Mouse (Mus musculus) left cerebral cortex, adult 8-10 months (tissue): ENCODE results near the gene Dytn. TPM values are rescaled to one million over a fixed set of nuclear protein-coding genes. Genes with fewer than 3 reads are reported as not detected.
"Not testable (repeated sequence)": the region's sequence is repeated elsewhere in the genome, so short reads cannot be mapped to it uniquely, and the experiment has no call there.

Experiments used
- DNase-seq, 2 experiments: peaks; one replicate each; pipeline ENCODE4 v3.0.0; 2022; ENCODE audit warnings: low spot score in 2 of 2
- total RNA-seq, 4 experiments: library from RNA; stranded (reverse); gene quantifications; 2 replicates each; pipeline ENCODE4 v1.2.4; 2022

The Dytn gene
- under 1 TPM in 2 of 4 experiments, not detected in 2; 0.13 to 0.22 TPM for total RNA-seq

DNA sequence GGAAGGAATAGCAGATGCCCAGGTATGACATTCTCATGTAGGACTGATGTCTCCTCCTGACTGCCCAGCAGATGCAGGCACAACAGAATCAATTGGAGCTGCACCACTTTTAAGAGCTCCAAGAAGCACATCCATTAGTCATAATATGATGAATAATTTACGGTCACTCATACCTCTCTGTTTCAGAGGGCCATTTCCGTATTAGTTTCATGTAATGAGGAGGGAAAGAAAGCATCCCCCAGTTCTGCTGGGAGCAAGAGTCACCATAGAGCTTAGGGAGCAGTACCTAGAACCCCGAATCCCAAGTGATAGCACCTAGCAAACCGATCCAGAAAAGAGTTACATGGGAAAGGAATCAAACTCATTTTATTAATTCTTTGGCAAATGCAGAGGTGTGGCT is at the start of gene Dytn:
Gene Dytn (minus strand): TSS at position 101 of the 400 bp plus-strand sequence.
- no peak for DNase-seq

DNA sequence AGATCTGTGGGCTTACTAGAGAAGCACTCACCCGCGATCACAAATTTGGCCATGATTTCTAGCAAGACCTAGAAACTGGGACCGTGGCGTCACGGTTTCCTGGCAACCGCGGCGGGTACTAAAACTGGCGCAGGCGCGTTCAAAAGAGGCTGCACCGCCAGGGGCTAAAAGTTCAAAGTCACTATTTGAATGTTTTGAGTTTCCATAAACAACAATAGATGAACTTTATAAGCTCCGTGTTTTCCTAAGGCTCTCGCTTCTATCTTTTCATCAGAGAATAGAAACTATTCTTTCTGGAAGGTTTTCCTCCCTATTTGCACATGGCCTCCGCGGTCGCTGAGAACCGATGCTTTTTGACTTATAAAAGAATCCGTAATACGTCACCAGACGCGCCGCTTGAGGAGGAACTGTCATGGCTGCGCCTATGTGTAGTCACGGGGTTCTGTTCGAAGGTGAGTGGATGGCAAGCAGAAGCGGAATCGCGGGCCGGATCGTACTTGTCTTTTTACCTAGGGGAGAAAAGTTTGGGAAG is 43.6 kb upstream of the Dytn start, which contains the start of the genes Mdh1b and Fastkd2:
Gene Mdh1b (minus strand): TSS at position 79 of the 532 bp plus-strand sequence.
Gene Fastkd2 (plus strand): TSS at position 375 of the 532 bp plus-strand sequence.
- peak; percentile 87 to 90 for DNase-seq

DNA sequence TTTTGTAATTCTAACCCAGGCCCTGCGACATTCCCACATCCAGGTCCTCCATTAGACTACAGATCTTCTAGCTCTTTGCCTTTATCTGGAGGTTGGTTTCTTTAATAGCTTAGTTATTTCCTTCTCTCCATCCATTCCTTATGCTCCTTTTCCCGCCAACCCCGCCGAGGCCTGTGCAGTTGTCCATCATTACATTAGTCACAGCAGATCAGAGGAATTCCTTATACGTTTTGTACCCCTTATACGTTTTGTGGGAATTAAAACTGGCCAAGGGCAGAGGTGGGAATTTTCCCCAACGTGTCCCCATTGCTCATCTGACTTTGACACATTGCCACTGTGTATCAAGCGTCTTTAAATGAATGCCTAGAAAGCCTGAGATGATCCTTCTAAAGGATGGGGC is 43.1 kb upstream of the Dytn start:
- peak in 1 of 2 experiments; percentile 9 for DNase-seq

DNA sequence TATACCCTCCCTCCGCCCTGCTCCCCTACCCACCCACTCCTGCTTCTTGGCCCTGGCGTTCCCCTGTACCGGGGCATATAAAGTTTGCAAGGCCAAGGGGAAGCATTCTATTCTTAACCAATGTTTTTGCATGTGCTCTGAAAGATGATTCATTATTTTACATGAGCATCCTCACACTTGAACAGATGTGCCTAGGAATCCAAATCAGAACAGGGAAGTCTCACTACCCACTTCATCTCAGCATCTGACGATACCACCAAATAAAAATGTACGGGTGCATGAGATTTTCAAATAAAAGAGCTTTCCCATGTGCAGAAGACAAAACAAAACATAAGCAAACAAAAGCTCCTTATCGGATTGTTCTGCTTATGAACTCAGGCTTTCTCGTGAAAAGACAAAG is 33.4 kb upstream of the Dytn start:
- peak in 1 of 2 experiments; percentile 15 for DNase-seq

DNA sequence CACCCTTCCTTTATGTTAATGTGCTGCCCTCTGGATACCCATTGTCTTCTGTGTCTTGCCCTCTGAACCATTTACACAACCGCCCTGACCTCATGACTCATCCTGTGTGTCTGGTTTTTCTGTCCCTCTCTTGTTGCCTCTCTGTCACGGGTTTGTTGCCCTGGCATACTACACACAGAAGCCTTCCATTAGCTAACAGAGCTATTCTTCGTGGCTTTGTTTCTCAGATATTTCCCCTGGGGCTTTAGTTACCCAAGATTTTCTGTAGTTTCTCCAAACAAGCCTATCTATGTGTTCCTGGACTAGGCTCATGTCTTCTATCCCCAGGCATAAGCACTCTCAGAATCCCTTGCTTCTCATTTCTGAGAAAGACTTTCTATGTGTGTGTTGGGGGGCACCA is 22.1 kb upstream of the Dytn start:
- DNase-seq = no peak

DNA sequence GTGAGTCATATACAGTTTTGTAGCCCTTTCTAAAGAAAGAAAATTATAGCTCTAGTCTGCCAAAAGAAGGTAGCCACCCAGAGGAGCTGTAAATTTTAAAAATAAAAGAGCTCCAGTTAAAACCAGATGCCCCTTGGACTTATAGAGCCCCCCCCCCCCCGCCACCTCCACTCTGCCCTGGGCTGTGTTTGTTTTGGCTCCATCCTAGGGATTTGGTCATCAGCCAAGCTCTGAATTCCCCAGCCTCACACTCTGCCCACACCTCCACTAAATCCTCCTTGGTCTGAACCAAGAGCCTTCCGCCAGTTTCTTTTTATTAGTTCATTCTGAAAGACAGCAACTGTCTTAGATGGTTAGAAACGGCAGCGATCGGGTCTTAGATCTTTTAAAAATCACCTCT is 19.0 kb upstream of the Dytn start:
- DNase-seq = no peak

DNA sequence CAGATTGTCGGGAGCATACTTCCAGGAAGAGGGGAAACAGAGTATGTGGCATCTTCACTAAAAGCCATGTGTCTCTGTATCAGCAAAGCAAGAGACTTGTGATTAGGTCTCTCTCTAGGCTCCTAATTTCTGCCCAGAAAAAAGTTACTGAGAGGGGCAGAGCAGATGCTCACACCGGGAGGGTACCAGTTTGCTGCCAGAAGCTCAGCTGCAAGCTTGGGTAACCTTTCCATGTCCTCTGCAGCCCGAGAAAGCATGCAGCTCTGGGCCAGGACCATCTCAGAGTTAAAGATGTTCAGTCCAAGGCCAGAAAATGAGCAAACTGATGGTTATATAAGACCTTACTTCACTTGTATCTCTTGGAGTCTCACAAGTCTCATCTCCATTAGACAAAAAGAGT is 10.1 kb upstream of the Dytn start:
- DNase-seq = no peak

DNA sequence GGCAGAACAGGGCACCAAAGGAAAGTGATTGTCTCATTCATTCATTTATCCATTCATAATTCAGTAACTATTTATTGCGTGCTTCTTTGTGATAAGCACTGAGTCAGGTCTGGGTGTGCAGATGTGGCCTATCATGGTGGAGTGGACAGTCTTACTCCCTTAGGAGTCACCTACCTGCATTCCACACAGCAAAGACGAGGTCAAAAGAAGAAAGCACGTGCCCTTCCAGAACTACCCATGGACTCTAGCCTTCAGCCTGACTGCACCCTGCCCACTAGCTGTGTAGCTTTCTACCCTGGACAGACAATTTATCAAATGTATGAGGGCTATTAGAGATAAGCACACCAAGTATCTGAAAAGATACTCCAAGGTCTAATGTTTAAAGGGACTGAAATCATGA is 10.8 kb downstream of the Dytn start:
- DNase-seq = no peak

DNA sequence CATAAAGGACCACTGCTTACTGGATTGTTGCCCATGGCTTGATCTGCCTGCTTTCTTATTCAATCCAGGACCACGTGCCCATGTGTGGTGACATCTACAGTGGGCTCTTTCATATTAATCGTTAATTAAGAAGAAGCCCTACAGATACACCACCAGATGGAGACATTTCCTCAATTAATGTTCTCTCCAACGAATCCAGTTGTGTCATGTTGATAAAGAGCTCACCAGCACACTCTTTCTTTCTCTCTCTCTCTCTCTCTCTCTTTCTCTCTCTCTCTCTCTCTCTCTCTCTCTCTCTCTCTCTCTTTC is 17.9 kb downstream of the Dytn start:
- no peak for DNase-seq

DNA sequence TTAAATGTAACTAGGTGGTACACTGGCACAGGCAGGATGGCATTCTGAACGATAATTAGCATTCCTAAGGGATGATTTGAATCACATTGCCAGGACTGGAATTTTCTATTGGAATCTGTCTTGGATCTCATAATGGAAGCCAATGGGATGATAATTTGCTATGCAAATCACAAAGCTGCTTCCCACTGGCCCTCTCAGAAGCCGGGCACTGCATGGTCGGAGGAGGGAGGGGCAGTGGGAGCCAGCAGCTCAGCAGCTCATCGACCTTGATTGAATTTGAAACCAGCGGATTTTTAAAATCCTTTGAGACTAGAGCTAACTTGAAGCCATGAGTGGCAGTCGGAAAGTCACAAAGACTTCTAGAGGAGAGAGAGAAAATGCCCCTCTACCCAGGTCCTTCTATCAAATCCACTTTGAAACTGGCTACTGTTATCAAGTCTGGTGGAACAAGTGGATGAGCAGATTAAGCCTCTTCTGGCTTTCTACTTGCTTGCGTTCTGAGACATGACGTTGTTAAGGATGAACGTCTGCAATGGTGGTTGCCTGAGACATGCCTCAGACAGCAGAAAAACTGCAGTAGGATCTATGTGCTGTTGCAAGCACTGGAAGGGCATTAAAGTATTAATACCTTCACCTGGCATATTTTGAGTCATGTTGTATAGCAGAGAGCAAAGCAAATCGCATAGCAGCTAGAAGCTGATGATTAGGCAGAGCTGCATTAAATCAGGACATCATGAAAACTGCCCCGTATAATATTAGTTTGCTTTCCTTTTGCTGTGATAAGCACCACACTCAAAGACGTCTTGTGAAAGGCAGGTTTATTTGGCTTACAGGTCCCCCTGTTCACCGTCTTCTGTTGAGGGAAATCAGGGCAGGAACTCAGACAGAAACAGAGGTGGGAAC is 18.5 kb downstream of the Dytn start:
- DNase-seq = no peak

DNA sequence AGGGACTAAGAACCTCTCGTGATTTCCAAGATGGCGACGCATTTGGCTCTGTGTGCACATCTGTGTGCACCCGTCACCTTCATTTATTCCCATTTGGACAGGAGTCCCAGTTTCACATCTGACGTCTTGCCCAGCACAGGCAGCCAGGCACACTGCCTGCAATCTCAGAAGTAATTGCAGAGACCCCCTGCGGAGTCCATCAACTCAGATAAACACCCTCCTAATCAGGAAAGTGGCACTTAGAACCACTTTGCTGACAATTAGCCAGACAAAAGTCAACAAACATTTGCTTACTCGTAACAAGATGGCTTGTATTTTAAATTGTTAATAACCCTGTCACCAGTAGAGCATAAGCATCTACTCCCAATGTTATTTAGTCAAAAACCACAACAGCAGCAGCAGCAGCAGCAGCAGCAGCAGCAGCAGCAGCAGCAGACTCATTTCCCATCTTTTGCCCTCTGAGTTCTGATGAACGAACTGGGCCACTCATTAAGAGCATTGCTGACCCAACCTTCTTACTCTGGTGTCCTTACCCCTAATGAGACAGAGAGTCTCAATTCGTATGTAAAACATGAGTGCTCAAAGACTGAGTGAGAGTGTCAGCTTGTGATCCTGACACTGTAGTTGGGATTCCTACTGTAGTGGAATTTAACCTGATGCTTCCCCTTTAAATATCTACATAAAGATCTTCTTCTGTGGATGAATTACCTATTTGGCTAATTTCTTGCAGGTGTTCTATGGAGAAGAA is 19.4 kb downstream of the Dytn start:
- no peak for DNase-seq

DNA sequence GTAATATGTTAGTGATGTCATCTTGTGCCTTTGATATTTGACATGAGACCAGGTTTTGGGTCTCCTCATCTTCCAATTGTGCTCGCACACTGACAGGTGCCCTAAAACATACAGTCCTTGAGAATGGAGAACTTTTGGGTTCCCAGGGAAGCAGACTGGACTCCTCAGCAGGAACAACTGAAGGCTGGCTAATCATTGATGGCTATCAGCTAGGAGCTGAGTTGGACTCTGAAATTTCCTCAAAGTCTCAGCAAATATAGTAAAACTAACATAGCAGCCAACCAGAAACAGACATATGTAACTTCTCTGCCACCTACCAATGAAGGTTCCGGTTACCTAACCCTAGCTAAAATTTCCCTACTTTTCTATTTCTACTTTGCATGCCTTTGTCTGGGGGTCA is 20.6 kb downstream of the Dytn start:
- no peak for DNase-seq

DNA sequence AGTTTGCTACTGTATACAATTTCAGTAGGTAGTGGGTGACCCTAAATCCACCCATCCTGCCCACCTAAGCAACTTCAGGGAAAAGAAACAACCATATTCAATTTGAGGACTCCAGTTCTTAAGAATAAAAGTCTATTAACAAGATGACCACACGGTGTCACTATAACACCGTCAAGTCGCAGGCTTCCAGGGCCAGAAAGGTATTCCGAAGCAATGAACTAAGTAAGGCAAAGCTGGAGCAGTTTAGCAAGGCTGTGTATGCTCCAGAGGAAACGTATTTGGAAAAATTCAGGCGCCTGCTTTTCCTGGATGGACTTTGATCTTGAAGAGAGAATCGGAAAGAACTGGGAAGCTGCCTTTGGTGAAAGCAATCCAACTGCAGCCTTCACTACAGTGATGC is 27.1 kb downstream of the Dytn start:
- DNase-seq = peak in 1 of 2 experiments; percentile 15

DNA sequence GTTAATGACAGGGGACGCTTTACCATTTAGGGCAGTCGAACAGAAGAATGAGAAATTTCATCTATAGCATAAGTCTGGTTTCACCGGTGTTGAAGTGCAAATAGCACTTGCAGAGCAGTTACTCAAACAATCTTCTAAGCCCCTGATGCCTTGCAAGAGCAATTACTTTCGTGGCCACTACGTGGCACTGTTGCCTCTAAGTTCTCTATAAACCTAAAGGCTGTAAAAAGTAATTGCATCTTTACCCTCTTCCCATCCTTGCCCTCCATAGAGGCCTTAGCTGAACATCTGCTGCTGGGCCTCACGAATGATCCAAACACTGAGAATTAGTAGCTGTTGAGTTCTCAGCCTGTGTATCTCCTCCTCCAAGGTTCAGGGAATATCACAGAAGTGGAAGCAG is 28.7 kb downstream of the Dytn start:
- peak in 1 of 2 experiments; percentile 56 for DNase-seq

DNA sequence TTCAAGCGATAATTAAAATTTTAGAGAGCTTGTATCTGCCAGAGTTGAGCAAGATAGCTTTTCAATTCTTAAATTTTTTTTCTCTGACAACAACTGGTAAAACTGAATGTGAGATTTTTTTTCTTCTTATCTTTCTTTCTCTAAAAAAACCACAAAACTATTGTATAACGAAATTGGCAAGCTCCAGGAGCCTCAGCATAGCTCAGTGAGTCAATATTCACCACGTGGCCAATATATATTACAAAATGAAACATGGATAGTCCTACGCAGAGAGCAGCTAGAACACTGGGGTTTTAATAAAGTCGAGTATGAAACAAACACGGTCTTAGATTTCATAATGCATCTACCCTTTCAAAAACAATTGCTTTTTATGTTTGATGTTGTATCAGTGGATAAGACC is 46.8 kb downstream of the Dytn start:
- no peak for DNase-seq

DNA sequence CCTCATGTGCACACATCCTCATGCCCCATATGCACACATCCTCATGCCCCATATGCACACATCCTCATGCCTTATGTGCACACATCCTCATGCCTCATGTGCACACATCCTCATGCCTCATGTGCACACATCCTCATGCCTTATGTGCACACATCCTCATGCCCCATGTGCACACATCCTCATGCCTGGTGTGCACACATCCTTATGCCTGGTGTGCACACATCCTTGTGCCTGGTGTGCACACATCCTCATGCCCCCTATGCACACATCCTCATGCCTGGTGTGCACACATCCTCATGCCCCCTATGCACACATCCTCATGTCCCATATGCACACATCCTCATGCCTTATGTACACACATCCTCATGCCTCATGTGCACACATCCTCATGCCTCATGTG is 56.3 kb downstream of the Dytn start:
- DNase-seq = not testable (repeated sequence)

DNA sequence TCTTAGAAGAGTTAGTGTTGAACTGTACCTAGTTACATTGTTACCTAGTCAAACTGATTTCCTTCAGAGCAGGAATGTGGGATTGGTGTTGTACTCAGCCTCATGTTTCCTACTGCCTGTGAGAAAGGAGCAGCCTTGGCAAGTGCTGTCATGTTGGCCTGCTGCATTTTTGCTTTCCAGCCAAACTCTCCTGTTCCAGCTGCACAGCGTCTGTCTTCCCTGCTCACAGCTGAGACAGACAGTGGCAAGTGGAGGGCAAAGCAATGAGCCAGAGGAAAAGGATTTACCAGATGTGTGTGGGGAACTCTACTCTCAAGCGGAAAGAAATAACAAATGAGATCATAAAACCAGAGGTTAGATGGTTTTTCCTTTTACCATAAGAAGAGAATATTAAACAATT is 58.5 kb downstream of the Dytn start:
- DNase-seq = no peak

DNA sequence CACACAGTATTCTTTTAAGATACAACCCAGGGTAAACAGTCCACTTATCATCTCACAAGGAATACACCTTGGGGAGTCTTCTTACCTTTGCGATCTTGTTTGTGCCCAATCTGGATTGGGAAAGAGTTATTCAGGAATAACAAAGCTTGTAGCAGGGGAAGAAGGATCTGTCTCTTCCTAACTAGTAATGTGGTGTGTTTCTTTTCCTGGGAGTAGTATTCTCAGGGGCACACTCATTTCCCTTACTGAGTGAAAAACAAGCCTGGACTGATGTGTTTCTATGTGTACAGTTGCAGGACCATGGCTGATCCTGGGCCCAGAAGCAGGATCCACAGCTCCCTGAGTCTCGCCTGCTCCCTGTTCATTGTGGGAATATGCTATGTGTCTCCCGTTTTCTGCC is 71.1 kb downstream of the Dytn start, which contains the start of gene Gm39653:
Gene Gm39653 (plus strand): TSS at position 301 of the 400 bp plus-strand sequence.
- no peak for DNase-seq

DNA sequence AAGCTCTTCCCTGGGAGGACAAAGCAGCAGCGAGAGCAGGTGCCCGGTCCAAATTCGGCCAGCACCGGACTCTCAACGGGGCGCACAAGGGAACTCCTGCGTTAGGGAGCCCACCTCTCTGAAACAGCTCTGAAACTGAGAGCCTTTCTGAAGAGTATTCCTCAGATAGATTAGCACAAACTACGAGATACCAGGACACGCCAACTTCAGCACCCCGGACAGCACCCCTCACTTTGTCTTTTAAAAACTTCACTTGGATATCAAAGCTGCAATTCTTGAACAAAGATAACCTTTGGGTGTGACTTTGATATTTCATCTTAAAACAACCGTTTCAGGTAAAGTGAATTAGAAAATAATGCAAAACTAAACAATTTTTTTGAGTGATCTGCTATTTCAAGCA is 72.1 kb downstream of the Dytn start:
- no peak for DNase-seq

DNA sequence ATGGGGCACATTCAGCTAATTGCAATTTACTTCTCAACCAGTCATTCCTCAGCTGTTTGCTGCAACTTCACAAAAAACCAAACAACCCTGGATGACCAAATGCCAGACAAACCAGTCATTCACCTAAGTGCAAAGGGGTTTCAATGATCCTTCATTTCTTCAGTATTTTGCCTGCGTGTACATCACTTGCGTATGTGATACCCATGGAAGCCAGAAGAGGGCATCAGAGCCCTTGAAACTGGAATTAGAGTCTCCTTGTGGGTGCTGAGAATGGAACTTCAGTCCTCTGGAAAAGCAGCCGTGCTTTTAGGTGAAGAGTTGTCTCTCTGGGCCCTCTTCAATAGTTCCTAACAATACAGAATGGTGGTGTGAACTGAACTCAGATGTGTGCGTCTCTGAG is 77.1 kb downstream of the Dytn start:
- no peak for DNase-seq

DNA sequence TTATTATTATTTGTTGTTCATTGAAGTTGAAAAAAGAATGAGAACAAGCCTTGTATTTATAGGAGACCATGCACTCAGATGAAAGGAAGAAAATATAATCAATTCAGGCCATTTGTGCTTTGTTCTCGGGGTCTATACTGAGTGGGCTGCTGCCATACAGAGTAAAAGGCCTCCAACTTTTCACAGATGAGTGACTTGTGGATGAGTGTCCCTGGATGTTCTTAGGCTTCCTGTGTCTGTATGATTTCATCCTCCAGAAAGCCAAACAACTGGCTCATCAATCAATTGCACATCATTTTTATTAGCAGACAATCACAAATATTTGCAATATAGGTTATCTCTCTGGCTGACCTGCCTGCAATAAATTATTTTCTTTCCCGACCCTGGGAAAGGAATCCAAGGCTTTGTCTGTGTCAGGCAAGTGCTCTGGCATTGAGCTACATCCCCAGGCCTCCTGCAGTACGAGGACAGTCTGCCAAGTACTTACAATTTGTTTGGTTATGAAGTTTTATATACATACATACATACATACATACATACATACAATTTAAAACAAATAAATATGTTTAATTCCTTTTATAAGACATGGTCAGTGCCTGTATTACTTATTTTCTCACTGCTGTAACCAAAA is 82.7 kb downstream of the Dytn start:
- DNase-seq = no peak

DNA sequence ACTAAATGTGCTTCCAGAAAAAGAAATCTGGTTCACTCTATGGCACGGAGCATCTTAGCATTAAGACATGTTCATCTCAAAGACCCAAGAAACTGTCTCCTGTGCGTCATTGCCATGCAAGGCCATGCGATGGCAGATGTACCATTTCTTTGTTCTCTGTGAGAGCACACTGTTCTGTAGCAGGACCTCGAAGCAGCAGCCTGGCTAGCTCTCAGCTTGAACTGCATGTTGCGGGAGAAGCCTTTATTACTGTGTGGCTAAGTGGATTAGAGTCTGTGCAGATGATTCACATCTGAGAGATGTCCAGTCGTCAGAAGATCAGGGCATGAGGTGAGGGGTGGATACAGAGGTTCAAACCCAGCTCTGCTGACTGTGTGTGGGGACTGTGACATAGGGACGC is 99.9 kb downstream of the Dytn start:
- DNase-seq = no peak
